Mouse (Mus musculus) adrenal gland, adult 2 months (tissue): Measurements from ENCODE around the gene Itgax. TPM values are rescaled to one million over a fixed set of nuclear protein-coding genes. Genes with fewer than 3 reads are reported as not detected.
A peak's percentile ranks its signal among the peaks of the same experiment; 100 is the strongest.
"Not testable (repeated sequence)": the region's sequence is repeated elsewhere in the genome, so short reads cannot be mapped to it uniquely, and the experiment has no call there.

Experiments
- DNase-seq: peaks from one replicate; pipeline ENCODE4 v3.0.0; 2021
- long read RNA-seq: library from polyadenylated mRNA; stranded (forward); transcript quantifications from one replicate; pipeline ENCODE4 v2.0.0, GENCODE M21; 2021
- polyA plus RNA-seq: library from polyadenylated mRNA; depleted of rRNA; stranded (reverse); fragments of >200 nt; gene quantifications from 2 replicates; pipeline ENCODE4 v1.2.3, GENCODE M21; 2012; rRNA removed
- total RNA-seq, 2 experiments: library from RNA; stranded (reverse); gene quantifications; 2 replicates each; pipeline ENCODE4 v1.2.3; 2021

The Itgax gene
- 1 to 10 TPM; 1.4 to 2.4 TPM for total RNA-seq
- polyA plus RNA-seq: 1.7 and 1.8 TPM in 2 replicates
- long read RNA-seq: 0 reads

DNA sequence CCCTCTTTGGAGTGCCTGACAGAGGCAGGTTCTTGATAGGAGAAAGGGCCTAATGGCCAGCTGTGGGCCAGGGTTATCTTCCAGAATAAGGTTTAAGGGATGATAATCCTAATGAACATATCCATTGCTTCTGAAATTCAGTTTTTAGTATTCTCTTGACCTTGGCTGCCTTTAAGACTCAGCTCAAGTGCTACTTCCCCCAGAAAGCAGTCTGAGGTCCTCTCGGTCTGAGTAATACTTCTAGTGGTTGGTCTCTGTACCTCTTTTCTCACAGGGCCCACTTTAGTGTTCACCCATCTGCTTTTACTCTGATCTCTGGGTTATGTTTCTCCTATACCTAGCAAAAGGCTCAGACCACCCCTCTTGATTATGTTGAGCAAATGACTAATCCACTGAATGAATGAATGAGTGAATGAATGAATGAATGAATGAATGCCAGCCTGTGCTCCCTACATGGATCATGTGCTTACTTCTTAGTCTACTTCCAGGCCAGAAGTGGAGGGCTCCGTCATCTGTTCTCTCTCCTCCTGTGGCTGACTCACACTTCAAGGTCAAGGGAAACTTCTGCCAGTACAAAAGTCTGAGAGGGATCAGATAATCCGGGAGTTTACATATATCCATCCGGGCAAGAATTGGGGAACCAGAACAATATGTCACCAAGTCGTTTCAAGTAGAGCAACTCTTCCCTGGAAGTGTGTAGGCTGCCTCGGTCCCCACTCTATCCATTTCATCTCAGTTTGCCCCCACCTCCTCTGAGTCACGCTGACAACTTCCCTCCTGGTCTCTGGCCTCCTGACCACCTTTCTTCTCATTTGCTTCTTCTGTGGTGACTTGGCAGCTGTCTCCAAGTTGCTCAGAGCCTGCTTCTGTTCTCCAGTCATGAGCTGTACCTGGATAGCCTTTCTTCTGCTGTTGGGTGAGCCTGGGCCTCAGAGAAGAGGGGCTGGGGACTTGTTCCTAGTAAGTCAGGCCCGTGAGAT, at the start of gene Itgax:
TSS of gene Itgax (plus strand) at position 807 of the 980 bp plus-strand sequence.
- peak; percentile 61 for DNase-seq

DNA sequence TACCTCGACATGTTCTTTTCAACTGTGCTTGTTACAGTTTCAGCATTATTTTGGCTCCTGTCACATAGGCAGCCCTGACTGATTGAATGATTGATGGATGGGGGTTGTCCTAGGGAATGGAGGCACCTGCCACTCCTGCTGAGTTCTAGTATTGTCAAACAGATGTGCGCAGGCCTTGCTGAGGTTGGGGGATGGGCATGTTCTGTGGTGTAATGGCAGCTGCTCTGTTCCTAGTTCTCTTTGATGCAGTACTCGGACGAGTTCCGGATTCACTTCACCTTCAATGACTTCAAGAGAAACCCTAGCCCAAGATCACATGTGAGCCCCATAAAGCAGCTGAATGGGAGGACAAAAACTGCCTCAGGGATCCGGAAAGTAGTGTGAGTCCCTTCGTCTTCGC, 49.3 kb upstream of the Itgax start:
- no peak for DNase-seq

DNA sequence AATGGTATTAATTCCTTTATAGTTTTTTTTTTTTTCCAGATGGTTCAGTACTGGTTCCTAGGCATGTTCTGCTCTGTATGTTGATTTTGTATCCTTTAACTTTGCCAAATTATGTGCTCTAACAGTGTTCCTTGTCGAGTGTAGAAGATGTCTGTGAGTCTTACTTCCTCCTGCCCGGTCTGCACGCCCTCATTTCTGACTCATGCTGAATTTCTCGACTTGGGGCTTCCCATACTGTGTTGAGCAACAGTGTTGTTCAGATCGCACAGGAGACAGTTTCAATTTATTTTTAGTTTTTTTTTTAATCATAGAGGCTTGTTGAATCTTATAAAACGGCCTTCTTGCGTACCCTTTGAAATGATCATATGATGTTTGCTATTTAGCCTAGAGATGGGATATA, 40.2 kb upstream of the Itgax start:
- DNase-seq: peak; percentile 9

DNA sequence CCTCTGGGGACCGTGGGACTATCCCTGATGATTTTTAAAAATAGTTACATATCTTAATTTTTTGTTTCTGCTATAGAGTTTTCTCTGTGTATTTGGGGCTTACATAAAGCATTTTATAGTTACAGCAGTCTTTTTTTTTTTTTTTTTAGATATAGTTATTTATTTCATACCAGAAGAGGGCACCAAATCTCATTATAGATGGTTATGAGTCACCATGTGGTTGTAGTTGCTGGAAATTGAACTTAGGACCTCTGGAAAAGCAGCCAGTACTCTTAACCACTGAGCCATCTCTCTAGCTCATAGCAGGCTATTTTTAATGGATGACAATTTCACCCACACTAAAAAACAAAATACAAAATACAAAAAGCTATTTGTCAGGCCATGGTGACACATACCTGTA, 31.2 kb upstream of the Itgax start:
- no peak for DNase-seq

DNA sequence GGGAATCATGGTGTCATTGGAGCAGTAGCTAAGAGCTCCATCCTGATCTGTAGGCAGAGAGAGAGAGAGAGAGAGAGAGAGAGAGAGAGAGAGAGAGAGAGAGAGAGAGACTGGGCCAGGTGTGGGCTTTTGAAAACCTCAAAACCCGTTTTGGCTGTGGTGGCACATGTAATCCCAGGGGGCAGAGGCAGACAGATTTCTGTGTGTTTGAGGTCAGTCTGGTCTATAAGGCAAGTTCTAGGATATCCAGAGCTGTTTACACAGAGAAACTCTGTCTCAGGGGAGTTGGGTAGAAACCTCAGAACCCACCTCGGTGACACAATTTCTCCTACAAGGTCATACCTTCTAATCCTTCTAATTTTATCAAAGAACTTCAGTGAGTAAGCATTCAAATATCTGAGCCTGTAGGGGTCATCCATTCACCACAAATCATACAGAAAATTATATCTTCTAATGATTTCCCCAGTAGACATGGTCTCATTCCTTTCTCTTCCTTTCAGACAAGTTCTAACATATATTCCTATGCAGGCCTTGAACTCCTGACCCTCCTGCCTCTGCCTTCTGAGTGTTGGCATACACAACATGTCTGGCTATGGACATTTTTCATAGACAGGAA, 28.5 kb upstream of the Itgax start:
- no peak for DNase-seq

DNA sequence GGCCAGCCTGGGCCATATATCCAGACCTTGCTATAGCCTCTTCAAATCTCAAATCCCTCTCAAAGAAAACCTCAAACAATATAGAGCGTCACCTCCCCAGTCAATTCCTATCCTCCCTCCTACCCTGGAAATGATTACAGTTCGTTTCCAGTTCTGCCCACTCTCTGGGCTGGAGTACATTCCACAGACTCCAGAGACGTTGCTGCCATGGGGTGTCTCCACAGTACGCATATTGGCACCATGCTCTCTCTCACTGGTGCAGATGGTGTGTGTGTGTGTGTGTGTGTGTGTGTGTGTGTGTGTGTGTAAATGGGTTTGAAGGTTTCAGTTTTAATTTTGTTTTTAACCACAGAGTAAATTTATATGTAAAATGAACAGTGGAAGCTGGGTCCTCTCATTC, 24.1 kb upstream of the Itgax start:
- no peak for DNase-seq

DNA sequence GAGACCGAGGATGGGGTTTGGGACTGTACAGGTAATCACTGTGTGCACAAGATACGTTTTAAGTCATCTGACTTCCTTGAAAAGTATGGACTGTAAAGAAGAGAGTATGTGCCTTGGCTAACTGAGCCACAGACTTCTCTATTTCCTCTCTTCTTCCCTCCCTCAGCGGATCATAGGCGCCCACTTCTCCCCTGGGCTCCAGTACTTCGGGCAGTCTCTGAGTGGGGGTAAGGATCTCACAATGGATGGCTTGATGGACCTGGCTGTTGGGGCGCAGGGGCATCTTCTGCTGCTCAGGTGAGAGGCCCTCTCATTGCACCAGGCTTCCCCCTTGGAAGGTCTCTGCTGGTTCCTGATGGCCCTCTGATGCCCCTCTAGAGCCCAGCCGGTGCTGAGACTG, 21.9 kb upstream of the Itgax start:
- no peak for DNase-seq

DNA sequence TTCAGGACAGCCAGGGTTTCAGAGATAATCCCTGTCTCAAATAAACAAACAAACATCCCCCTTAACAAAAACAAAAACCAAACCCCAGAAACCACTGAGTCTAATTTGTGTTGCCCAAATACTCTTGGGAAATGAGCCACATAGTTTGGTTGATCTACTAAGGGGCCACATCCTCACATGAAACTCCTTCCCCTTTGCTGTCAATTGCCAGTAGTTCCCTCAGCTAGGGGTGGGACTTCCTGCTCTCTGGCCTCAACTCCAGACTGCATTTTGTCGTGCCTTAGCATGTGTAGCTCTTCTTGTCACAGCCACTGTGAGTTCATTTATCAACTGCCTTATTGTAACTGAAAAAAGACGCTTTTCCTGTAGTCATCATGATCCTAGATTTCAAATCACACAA, 19.0 kb upstream of the Itgax start:
- DNase-seq: no peak

DNA sequence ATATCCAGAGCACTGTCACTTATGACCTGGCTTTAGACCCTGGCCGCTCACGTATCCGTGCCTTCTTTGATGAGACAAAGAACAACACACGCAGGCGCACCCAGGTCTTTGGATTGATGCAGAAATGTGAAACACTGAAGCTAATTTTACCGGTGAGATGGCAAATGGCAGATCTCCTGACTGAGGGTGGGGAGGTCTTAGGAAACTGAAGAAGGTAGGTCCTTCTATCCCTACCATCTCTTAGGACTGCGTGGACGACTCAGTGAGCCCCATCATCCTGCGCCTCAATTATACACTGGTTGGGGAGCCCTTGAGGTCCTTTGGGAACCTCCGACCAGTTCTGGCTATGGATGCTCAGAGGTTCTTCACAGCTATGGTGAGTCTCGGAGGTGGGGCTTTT, 17.2 kb upstream of the Itgax start:
- DNase-seq: no peak

DNA sequence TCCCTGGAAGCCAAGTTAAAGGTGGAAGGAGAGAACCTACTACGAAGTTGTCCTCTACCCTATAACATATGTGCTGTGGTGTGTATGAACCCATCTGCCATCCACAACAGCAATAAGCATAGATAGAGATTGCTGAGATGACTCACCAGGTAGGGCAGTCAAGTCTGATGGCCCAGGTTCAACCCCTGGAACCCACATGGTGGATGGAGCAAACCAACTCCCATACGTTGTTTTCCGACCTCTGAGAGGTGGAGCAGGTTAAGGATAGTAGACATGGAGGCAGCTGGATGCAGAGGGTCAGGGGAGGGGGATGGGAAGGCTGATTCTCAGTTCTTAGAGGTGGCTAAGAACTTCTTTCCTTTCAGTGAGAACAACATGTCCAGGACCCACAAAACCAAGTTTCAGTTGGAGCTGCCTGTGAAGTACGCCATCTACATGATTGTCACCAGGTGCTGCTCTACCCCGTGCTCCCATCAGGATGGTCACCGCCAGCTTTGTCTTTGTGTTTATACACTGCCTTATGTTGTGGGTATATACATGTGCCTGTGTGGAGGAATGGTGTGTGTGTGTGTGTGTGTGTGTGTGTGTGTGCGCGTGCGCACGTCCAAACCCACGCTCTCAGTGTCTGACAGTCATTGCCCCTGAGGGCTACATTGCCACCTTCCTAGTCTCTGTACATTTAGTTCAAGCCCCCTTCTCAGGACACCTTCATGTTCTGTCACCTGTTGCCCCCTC, 14.8 kb upstream of the Itgax start:
- DNase-seq: no peak

DNA sequence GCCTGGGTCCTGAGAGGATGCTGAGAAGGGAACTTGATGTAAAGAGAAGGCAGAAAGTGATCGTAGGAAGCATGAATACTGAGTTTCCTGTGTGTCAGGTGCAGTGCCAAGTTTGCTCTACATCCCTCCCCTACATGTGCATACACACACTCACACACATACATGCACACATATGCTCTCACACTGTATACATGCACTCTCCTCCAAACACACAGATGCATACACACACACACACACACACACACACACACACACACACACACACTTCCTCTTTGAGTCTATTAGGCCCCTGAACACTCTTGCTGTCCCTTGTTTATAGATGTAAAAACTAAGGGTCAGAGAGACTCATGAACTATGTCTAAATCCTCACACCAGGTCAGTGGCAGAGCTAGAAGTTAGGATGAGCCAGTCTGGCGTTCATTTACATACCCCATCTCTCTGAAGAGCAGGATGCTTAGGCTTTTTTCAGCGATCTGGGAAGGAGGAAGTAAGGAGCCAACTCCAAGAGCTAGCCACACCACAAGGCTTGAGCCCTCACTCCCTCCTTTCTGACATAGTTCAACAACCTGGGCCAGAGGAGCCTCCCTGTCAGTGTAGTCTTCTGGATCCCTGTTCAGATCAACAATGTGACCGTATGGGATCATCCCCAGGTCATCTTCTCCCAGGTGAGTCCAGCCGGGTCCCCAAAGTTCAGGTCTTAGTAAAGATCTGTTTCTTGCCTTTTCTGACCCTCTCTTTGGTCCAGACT, 14.0 kb upstream of the Itgax start:
- no peak for DNase-seq

DNA sequence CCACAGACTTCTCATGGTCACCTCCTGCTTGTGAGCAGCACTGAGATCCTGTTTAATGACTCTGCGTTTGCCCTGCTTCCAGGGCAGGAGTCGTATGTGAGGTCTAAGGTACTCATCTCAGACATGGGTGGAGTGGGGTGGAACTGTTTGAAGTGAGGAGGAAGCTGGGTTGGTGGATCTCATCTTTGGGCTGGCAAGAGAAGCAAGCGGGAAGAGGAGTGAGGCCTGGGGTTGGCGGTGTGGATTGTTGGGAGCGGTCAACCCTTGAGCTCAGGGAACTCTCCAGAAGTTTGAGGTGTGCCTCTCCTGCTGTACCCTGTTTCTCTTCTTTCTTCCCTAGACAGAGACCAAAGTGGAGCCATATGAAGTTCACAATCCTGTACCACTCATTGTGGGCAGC, 13.0 kb upstream of the Itgax start:
- no peak for DNase-seq

DNA sequence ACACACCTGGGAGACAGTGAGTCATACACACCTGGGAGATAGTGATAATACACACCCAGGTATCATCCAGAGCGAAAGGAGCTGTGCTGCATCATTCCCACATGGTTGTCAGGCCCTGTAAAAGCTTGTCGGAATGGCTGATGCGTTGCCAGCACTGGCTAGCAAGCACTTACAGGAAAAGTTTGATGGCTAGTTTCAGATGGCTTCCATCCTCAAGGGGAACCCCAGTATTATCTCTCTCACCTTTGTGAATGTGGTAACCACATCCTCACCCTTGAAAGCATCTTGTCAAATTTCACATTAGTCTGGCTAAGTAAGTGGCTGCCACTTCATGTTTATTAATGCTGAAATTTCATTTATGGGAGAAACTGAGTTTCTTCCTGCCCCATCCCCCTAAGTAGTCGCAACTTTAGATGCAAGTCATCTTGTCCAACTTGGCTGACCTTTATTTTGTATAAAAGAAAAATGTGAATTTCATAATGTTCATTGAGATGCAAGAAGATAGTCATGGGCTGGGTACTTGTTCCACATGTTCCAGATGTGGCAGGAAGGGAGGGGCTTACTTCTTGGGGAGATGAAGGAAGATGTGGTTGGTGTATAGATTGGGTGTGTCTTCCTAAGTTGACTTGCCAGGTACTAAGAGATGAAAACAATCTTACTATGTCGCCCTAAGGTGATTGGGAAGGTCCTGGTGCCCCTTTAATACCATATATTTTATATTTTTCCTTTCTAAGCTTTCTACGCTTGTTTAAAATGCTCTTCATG, 9.4 kb upstream of the Itgax start:
- DNase-seq: no peak

DNA sequence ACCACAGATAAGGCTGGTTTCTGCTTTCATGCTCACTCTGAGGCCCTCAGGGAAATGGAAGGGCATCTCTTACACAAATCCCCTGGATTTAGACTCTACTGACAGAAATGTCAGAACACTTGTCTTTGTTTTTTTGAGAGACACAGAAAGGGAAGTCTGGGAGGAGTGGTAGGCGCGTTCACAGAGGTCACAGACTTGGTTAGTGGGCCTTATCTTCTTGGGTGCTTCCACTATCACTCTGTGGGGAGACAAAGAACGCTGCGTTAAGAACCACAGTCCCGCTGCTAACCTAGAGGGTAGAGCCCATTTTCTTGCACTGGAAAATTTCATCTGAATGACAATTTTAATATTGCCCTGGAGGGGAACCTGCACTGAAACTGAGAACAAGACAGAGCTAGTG, 2.8 kb downstream of the Itgax start:
- DNase-seq: no peak

DNA sequence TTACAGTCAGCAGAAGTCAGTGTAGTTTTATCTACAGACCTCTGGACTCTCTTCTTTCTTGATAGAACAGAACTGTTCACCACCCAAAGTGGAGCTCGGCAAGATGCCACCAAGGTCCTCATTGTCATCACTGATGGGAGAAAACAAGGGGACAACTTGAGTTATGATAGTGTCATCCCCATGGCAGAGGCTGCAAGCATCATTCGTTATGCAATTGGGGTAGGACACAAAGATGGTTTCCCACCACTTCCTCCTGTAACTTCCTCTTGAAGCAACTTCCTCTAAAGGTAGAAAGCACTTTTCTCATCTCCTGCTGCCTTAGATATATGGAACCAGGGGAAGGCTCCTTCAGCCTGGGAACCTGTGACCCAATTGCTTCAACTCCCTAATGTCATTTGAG, 4.2 kb downstream of the Itgax start:
- DNase-seq: no peak

DNA sequence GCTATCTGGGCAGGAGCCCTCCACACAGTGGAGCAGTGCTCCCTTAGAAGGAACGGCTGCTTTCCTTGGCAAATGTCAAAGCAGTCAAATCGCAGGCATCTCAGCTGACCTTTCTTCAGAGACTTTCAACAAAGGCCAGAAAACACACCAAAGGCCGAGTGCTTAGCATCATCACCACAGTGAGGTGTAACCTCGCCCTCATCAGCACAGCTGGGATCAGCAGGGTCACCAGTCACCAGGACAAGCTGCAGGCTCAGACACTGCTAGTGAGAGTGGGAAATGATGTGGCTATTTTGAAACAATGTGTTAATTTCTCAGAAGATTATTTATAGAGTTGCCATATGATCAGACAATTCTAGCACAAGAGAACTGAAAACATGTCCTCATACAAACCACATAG, 7.6 kb downstream of the Itgax start:
- no peak for DNase-seq

DNA sequence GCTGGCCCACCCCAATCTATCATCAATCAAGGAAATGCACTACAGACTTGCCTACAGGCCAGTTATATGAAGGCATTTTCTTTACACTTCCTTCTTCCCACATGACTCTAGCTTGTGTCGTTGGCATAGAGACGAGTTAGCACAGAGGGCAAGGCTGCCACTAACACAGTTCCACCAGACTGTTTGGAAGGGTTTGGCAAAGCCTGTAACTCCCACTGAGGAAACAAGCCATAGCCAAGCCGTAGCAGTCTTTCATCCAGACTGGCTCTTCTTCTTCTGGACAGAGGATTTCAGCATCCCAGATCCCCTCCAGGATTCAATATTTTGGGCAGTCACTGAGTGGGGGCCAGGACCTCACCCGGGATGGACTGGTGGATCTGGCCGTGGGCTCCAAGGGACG, 10.3 kb downstream of the Itgax start:
- no peak for DNase-seq

DNA sequence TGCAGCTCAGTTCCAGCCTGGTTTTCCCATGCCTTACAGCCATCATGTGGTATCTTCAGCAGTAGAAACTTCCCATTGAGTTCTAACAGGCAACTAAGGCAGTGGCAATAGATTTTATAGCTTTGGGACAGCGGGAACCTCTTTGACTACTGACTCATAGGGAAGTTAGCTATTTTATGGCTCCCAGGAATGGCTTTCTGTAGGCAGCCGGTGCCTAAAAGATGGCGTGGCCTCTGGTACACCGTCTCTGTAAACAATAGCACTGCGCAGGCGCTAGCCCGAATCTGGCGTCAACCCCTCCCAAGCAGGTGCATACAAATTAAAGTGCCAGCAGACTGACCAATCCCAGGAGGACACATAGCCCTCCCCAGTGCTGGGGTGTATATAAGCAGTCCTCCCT, 21.6 kb downstream of the Itgax start:
- DNase-seq: no peak

DNA sequence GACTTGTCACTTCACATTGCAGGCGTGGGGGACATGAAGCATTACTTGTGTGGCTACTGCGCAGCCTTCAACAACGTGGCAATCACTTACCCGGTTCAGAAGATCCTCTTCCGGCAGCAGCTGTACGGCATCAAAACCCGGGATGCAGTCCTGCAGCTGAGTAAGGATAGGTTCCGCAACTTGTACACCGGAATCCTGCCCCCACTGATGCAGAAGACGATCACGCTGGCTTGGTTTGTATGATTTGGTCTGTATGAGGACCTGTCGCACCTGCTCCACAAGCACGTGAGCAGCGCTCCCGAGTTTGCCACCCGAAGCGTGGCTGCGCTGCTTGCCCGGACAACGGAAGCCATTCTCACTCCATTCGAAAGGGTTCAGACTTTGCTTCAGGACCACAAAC, 24.7 kb downstream of the Itgax start, which contains the start of gene Itgad:
TSS of gene Itgad (plus strand) at position 301 of the 400 bp plus-strand sequence.
- no peak for DNase-seq

DNA sequence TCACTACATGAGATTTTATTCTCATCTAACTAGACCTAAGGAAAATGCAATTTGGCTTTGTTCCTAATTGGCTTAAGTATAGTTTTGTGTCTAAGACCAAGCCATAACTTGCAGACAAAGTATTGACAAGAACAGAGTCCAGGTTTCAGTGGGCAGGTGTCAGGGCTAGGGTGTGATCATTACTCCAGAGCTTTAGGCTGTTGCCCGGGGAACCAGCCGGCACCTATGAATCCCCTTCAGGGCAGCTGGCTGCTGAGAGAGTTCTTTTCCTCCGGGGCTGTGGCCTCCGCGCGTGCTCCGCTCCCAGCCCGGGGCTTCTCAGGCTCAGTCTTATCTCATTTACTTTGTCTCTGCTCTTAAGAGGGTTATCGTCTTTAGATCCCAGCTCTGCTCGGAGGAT, 25.6 kb downstream of the Itgax start:
- DNase-seq: peak; percentile 35

DNA sequence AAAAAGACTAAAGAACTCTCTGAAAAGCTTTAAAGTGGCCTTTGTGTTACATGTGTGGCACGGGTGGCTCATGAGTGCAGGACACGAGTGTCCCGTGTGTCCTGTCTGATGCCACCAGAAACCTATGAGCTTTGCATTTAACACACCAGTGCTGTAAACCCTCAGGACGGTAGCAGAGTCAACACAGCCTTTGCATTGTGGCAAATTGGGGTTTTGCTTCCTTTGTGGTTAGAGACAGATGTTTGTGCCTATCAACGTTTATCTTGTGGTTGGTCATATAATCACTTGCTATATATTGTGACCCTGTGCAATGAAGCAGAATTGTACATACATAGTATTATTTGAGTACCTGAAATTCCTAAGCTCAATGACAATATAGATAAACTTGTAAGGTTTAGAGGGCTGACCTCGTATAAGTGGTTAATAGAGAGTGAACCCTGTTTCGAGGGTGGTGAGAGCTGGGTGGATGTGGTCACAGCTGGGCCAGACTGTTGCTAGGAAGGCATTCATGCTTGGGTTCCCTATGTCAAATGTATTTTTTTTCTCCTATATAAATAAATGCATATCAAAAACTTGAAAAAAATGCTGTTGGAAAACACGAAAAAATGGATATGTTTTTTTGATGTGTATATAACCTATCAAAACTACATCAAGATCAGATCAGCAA, 29.5 kb downstream of the Itgax start:
- not testable (repeated sequence) for DNase-seq
